Mouse (Mus musculus): ENCODE results near the gene Rbfox1. TPM values are rescaled to one million over a fixed set of nuclear protein-coding genes. Genes with fewer than 3 reads are reported as not detected.

Gene Rbfox1
- polyA plus RNA-seq, 1 experiment = not detected

- H3K4me3 ChIP-seq (ENCODE audit: insufficient read depth, low read length) = no peak overlapping the region
- H3K4me1 ChIP-seq (ENCODE audit: control insufficient read depth, insufficient read depth, low read length) = peaks cover 10% of the 10 kb centered on the region
- H3K27ac ChIP-seq (ENCODE audit: insufficient read depth, low read depth, low read length) = no peak overlapping the region
- TF ChIP-seq POLR2A (IDR thresholded peaks at IDR 0.05; ENCODE audit: borderline replicate concordance, low read depth, low read length) (no peak), CTCF (IDR thresholded peaks at IDR 0.05; ENCODE audit: low read depth, low read length) (no peak)
Observed at GRCm38 (mm10) chr16:7447718-7448649, 1562.8 kb downstream of the Rbfox1 start.

GRCm38 (mm10) chr16:7451193-7451592 is 1566.0 kb downstream of the Rbfox1 start:
- Histone ChIP-seq H3K27ac (ENCODE audit: insufficient read depth, low read depth, low read length) (no peak overlapping the region), H3K4me3 (ENCODE audit: insufficient read depth, low read length) (no peak overlapping the region), H3K4me1 (ENCODE audit: control insufficient read depth, insufficient read depth, low read length) (peaks cover 10% of the 10 kb centered on the region)
- no peak for TF ChIP-seq CTCF (IDR thresholded peaks at IDR 0.05; ENCODE audit: low read depth, low read length)
- TF ChIP-seq POLR2A (IDR thresholded peaks at IDR 0.05; ENCODE audit: borderline replicate concordance, low read depth, low read length) = no peak

- TF ChIP-seq CTCF (IDR thresholded peaks at IDR 0.05; ENCODE audit: low read depth, low read length) = no peak
- no peak for TF ChIP-seq POLR2A (IDR thresholded peaks at IDR 0.05; ENCODE audit: borderline replicate concordance, low read depth, low read length)
Observed at GRCm38 (mm10) chr16:7457571-7457970, 1572.4 kb downstream of the Rbfox1 start.

More at GRCm38 (mm10) chr16:7457571-7457970, 1572.4 kb downstream of the Rbfox1 start:
- Histone ChIP-seq H3K27ac (ENCODE audit: insufficient read depth, low read depth, low read length) (no peak overlapping the region), H3K4me1 (ENCODE audit: control insufficient read depth, insufficient read depth, low read length) (no peaks in the 10 kb centered on the region), H3K4me3 (ENCODE audit: insufficient read depth, low read length) (no peak overlapping the region)

Measured in bone marrow macrophage, adult 2 months (primary cell).